24 mouse cellular contexts compared by ENCODE assay signal in the genomic region with DNA sequence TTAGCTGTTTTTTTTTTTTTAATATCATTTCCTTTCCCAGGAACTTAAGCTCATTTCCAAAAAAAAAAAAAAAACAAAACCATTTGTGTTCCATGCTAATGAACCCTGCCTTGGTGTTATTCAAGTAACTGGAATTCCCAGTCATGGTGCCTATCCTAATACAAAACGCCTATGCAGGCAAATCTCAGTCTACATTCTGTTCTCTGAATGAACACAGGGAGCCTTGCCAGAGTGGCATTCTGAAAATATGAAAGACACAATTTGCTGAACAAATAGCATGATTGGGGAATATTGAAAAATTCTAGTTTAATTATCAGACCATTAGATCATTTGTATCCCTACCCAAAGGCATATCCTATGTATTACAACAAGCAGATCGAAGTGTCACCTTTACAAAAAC.
DNase-seq lines count a peak whose midpoint lies in the region; ATAC-seq and TF ChIP-seq lines count a peak whose summit lies in the region.
"Had no signal": no experiment of that assay in that cellular context is flagged by ENCODE, and none has a peak within 500 bp of the region (broad histone marks: within the 10 kb centered on the region; RNA-seq: fewer than 3 reads in every experiment).

No protein-coding gene starts in this region.

- no peak overlapping the region for H3K4me2 ChIP-seq in liver, embryonic 12.5 days
- H3K4me2 ChIP-seq: embryonic facial prominence, embryonic 13.5 days; embryonic facial prominence, embryonic 15.5 days; forebrain, embryonic 12.5 days had no signal

- no peaks in the 10 kb centered on the region for H3K36me3 ChIP-seq in liver, embryonic 12.5 days
- H3K36me3 ChIP-seq: embryonic facial prominence, embryonic 13.5 days; embryonic facial prominence, embryonic 15.5 days; forebrain, embryonic 10.5 days; forebrain, embryonic 12.5 days had no signal

- no peaks in the 10 kb centered on the region for H3K27me3 ChIP-seq in liver, embryonic 12.5 days (replicated peaks)
- H3K27me3 ChIP-seq: embryonic facial prominence, embryonic 13.5 days; embryonic facial prominence, embryonic 15.5 days had no signal

- DNase-seq in layer of hippocampus, adult 2 months (ENCODE audit: low spot score in 2 of 2) = peak in 1 of 2 experiments; percentile 54
- no peak for DNase-seq in layer of hippocampus, adult 11-12 months (ENCODE audit: low spot score)
- DNase-seq in Muller cell, postnatal 12 days (ENCODE audit: inconsistent ontology term) = peak; percentile 59
- DNase-seq in brain, adult 2 months (ENCODE audit: low read depth, low spot score) = peak; percentile 22
- DNase-seq: adrenal gland, adult 8-10 months; adrenal gland, postnatal 14 days; adrenal gland, postnatal 36 days; cerebellum, adult 11 months; cerebellum, adult 18-20 months; cerebellum, adult 8-10 months; cerebellum, adult 9-11 months; cerebellum, postnatal 14 days; cerebellum, postnatal 36 days; embryo, embryonic 11 days had no signal

- no peak overlapping the region for H3K4me3 ChIP-seq in layer of hippocampus, adult 2 months
- H3K4me3 ChIP-seq in liver, embryonic 12.5 days = no peak overlapping the region
- H3K4me3 ChIP-seq: embryonic facial prominence, embryonic 13.5 days; embryonic facial prominence, embryonic 15.5 days; erythroblast, embryonic 14.5 days; forebrain, embryonic 10.5 days; forebrain, embryonic 12.5 days had no signal

- WGBS in liver, embryonic 12.5 days (ENCODE audit: insufficient replicate concordance) = 56% methylated on average over 2 of the region's 2 CpGs

- ATAC-seq in liver, embryonic 12.5 days = no peak
- ATAC-seq: activated CD4-positive, CD25-positive, alpha-beta regulatory T cell, adult 4 months; forebrain, embryonic 14.5 days; forebrain, embryonic 16.5 days; Patski had no signal

- no peak overlapping the region for H3K9ac ChIP-seq in liver, embryonic 12.5 days
- H3K9ac ChIP-seq: embryonic facial prominence, embryonic 13.5 days; embryonic facial prominence, embryonic 15.5 days; forebrain, embryonic 12.5 days had no signal

- no peaks in the 10 kb centered on the region for H3K4me1 ChIP-seq in liver, embryonic 12.5 days
- H3K4me1 ChIP-seq: embryonic facial prominence, embryonic 15.5 days had no signal

- H3K27ac ChIP-seq in layer of hippocampus, adult 2 months = peak overlapping the region; percentile 16; the same call in 1 of the 2 replicates
- no peak overlapping the region for H3K27ac ChIP-seq in liver, embryonic 12.5 days
- H3K27ac ChIP-seq: embryonic facial prominence, embryonic 13.5 days; embryonic facial prominence, embryonic 15.5 days; forebrain, embryonic 10.5 days; forebrain, embryonic 12.5 days had no signal

- no peak for TF ChIP-seq CTCF in layer of hippocampus, adult 2 months (conservative IDR thresholded peaks at IDR 0.05)

- no peaks in the 10 kb centered on the region for H3K9me3 ChIP-seq in liver, embryonic 12.5 days (replicated peaks)
- H3K9me3 ChIP-seq: embryonic facial prominence, embryonic 13.5 days; embryonic facial prominence, embryonic 15.5 days; forebrain, embryonic 10.5 days; forebrain, embryonic 12.5 days had no signal
